Mouse (Mus musculus) liver, postnatal 0 days (tissue): ENCODE data around the gene Stk38. TPM values are rescaled to one million over a fixed set of nuclear protein-coding genes. Genes with fewer than 3 reads are reported as not detected.
"Not testable (repeated sequence)": the region's sequence is repeated elsewhere in the genome, so short reads cannot be mapped to it uniquely, and the experiment has no call there.

Experiments used
- ATAC-seq: fragments of 200-750 bp; cut with Nextera tagmentation; 2 replicates; pipeline ENCODE4 v1.8.0; 2017; ENCODE audit warnings: mild to moderate bottlenecking, moderate library complexity
- DNase-seq: peaks from one replicate; pipeline ENCODE4 v3.0.0-alpha.2; 2016
- H3K27ac ChIP-seq: fragments of 300-500 bp; sonication (generic); 2 replicates; pipeline ENCODE4 v1.5.1; 2014; ENCODE audit warnings: antibody characterized with exemption, moderate library complexity, mild to moderate bottlenecking, low read depth
- H3K27me3 ChIP-seq: fragments of 300-500 bp; sonication (generic); 2 replicates; pipeline ENCODE4 v1.6.1; 2014; ENCODE audit warnings: low read length, control low read depth, mixed read lengths; ENCODE audit not compliant: insufficient read depth
- H3K36me3 ChIP-seq: fragments of 300-500 bp; sonication (generic); replicated peaks from 2 replicates; pipeline ENCODE4 v1.6.1; 2014; ENCODE audit warnings: mild to moderate bottlenecking, control low read depth, low read length, moderate library complexity, mixed read lengths; ENCODE audit not compliant: insufficient read depth
- H3K4me1 ChIP-seq: fragments of 300-500 bp; sonication (generic); 2 replicates; pipeline ENCODE4 v1.6.1; 2014; ENCODE audit warnings: antibody characterized with exemption, mild to moderate bottlenecking, control low read depth; ENCODE audit not compliant: insufficient read depth
- H3K4me2 ChIP-seq: fragments of 300-500 bp; sonication (generic); 2 replicates; pipeline ENCODE4 v1.6.1; 2014; ENCODE audit warnings: low read depth, mild to moderate bottlenecking, low read length, moderate library complexity, mixed read lengths
- H3K4me3 ChIP-seq: fragments of 300-500 bp; sonication (generic); 2 replicates; pipeline ENCODE4 v1.5.1; 2014; ENCODE audit warnings: low read depth, low read length
- H3K9ac ChIP-seq: fragments of 300-500 bp; sonication (generic); replicated peaks from 2 replicates; pipeline ENCODE4 v1.6.1; 2014; ENCODE audit warnings: mild to moderate bottlenecking, moderate library complexity
- H3K9me3 ChIP-seq: fragments of 300-500 bp; sonication (generic); 2 replicates; pipeline ENCODE4 v1.6.1; 2016; ENCODE audit warnings: mild to moderate bottlenecking, control low read depth, low read length, mixed read lengths
- CTCF ChIP-seq: sonication (generic); IDR thresholded peaks from 2 replicates; pipeline ENCODE4 v1.5.1; 2016; ENCODE audit warnings: antibody characterized with exemption, low read depth
- EP300 ChIP-seq: IDR thresholded peaks from 2 replicates; pipeline ENCODE4 v1.6.1; 2016; ENCODE audit warnings: antibody characterized with exemption, low read depth, mild to moderate bottlenecking
- WGBS: fragments of 180-500 bp; shearing (Covaris S2); extraction: QIAGEN DNeasy Blood & Tissue Kit; methylation state at CpG from one replicate; pipeline ENCODE4 v1.1.7; 2014; ENCODE audit not compliant: insufficient replicate concordance; 5-methylcytosine and 5-hydroxymethylcytosine counted together
- polyA plus RNA-seq: library from polyadenylated mRNA; unstranded; fragments of >200 nt; fragmentation: Nextera tagmentation; extraction: Ambion mirVana; gene quantifications from 2 replicates; pipeline ENCODE4 v1.2.1, GENCODE M21; 2015

The Stk38 gene
- polyA plus RNA-seq, 1 experiment from 2014 or later, result 34.5 TPM

DNA sequence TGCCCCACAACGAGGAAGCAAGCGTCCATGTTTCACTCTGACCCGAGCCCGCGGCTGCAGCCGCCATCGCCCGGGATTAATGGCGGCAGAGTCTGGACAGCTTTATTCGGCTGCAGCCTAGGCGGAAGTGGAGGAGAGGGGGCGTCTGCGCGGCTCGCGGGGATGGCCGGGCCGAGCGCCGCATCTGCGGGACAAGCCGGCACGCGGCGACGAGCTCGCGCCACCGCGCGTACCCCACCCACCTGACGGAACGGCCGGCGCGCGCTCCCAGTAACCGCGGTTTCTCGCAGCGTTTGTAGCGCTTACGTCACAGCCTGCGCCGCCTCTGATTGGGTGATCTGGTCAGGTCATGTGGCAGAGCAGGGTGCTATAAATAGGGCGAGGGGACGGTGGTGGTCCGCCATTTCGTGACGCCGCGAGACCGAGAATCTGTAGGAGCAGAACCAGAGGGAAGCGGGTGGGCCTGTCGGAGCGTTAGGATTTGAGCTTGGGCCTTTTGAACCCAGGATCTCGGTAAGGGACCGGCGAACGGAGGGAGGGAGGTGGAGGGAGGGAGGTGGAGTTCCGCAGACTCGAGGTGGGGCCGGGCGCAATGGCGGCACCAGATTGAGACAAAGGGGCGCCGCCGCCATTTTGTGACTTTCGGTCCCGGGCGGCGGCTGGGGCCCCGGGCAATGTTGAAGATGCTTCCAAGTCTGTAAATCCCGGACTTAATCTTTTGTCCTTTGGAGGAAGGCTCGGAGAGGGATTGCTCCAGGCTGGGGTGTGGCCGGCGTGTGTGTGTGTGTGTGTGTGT lies 24.7 kb upstream of the Stk38 start, which contains the start of gene Srsf3:
Srsf3 (plus strand) TSS at position 355 of the 796 bp plus-strand sequence.
- WGBS, result under 1% methylated on average over 77 of the region's 77 CpGs
- Histone ChIP-seq H3K27ac (peak within 1 kb of the TSS; percentile 98), H3K9ac (peak within 1 kb of the TSS; percentile 89), H3K4me1 (peaks cover 18% of the 10 kb centered on the region), H3K27me3 (no peaks in the 10 kb centered on the region), H3K36me3 (peaks cover 22% of the 10 kb centered on the region), H3K9me3 (no peaks in the 10 kb centered on the region), H3K4me3 (peak within 1 kb of the TSS; percentile 80), H3K4me2 (peak within 1 kb of the TSS; percentile 91)
- DNase-seq, result peak; percentile 99
- TF ChIP-seq CTCF, result no peak
- peak; percentile 95 for ATAC-seq

DNA sequence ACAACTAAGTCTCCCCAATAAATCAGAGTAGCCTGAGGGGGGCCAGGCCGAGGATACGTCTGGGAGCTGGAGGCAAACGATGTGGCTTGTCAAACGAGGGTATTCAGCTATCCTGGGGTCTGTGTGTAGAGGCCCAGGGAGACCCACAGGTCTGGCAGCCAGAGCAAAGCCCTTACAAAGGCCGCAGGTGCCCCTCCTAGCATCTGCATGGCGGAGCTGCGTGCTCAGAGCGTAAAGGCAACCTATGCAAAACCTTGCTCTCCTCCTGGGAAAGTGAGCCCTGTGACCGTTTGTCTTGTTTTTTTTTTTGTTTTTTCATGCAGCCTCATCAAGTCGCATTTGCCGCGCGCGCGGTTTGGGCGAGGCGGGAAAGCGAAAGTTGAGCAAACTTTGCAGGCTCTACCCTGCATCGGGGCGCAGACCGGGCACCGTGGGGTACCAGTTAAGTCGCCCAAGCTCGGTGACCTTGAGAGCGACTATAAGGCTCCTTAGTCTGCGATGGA lies 24.0 kb upstream of the Stk38 start:
- WGBS, result under 1% methylated on average over 26 of the region's 26 CpGs
- Histone ChIP-seq H3K36me3 (peaks cover 16% of the 10 kb centered on the region), H3K27me3 (no peaks in the 10 kb centered on the region), H3K4me1 (peaks cover 16% of the 10 kb centered on the region), H3K9me3 (no peaks in the 10 kb centered on the region), H3K4me3 (peak overlapping the region; percentile 80), H3K9ac (peak overlapping the region; percentile 89), H3K4me2 (peak overlapping the region; percentile 91), H3K27ac (peak overlapping the region; percentile 98)
- TF ChIP-seq CTCF, result no peak
- TF ChIP-seq EP300, result no peak
- peak; percentile 41 for ATAC-seq
- DNase-seq, result peak; percentile 75

DNA sequence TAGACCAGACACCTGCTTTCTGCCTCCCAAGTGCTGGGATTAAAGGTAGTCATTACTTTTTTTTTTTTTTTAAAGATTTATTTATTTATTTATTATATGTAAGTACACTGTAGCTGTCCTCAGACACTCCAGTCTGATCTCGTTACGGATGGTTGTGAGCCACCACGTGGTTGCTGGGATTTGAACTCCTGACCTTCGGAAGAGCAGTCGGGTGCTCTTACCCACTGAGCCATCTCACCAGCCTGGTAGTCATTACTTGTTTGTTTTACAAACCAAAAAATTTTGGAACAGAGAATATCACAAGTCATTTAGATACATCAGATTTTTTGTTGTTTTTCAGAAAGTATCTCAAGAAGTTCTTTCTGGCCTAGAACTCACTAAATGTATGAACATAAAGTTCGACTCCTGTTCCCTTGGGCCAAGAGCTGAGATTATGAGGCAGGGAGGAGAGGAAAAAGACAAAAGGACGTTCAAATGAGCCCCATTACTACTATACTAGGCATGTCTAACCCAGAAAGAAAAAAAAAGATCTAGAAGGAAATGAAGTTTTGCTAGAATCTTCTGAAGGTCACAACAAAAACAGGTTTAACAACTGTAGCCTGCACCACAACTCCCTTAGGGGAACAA lies 23.4 kb upstream of the Stk38 start:
- H3K27ac ChIP-seq, result peak overlapping the region; percentile 98
- peak overlapping the region; percentile 91 for H3K4me2 ChIP-seq
- H3K4me1 ChIP-seq, result peaks cover 13% of the 10 kb centered on the region
- H3K27me3 ChIP-seq, H3K9me3 ChIP-seq, ATAC-seq, DNase-seq, H3K36me3 ChIP-seq: not testable (repeated sequence)
- peak overlapping the region; percentile 89 for H3K9ac ChIP-seq
- H3K4me3 ChIP-seq, result peak overlapping the region; percentile 80
- 55% methylated on average over 7 of the region's 7 CpGs for WGBS

DNA sequence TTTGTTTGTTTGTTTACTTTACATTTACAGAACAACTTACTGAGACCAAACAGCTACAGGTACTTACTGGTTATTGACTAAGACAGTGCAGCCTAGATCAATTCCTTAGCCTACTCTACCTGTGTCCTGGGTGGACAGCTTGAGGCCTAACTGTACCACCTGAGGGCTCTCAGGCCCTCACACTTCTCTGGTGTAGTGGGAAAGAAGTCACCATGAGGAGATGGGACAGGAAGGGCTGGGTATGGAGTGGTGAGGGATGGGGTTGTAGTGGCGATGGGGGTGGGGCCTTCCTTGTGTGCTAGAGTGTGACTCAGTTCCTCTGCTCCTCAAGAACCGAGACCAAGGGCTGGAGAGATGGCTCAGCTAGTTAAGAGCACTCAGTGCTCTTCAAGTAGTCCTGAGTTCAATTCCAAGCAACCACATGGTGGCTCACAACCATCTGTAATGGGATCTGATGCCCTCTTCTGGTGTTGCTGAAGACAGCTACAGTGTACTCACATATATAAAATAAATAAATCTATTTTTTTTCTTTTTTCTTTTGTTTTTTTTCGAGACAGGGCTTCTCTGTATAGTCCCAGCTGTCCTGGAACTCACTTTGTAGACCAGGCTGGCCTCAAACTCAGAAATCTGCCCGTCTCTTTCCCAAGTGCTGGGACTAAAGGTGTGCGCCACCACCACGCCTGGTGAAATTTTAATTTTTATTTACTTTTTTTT lies 22.7 kb upstream of the Stk38 start:
- Histone ChIP-seq H3K4me1 (peaks cover 11% of the 10 kb centered on the region), H3K27ac (no peak overlapping the region), H3K36me3 (peaks cover 3% of the 10 kb centered on the region; the same call in 1 of the 2 replicates), H3K9me3 (no peaks in the 10 kb centered on the region), H3K4me3 (no peak overlapping the region), H3K27me3 (no peaks in the 10 kb centered on the region), H3K9ac (no peak overlapping the region), H3K4me2 (no peak overlapping the region)
- WGBS, result 80% methylated on average over 6 of the region's 6 CpGs
- DNase-seq, result no peak
- no peak for TF ChIP-seq EP300
- TF ChIP-seq CTCF, result peak; percentile 36; the same call in 1 of the 2 replicates
- no peak for ATAC-seq

DNA sequence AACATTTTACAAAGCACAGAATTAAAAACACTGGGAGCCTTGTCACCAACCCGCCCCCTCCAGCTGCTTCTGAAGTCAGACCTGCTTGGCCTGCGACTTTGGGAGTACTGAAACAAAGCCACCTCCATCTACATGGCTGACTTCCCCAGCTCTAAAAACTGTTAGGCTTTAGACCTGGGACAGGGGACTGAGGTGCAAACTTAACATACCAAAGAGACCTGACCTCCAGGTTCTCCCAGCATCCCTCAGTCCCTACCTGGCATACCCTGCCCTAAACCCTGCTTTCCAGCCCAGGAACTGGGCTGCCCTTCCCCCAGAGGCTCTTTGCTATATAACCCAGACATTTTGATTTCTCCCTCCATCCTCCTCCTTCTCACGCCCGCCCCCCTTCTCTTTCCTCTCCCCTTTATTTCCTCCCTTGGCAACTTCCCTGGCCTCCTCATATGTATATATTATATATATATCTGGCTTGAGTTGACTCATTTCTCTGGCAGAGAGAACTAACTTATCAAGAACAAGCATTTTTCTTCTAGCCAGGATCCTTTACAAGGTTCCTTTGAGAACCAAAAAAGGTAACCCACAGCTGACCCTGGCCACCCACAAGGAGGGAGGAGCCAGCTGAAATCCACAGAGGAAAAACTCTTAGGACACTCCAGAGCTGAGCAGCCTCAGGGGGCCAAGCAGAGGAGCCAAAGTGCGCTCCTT lies 19.0 kb upstream of the Stk38 start:
- H3K4me2 ChIP-seq, result no peak overlapping the region
- no peak for TF ChIP-seq CTCF

More for the DNA sequence above, 19.0 kb upstream of the Stk38 start:
- Histone ChIP-seq H3K9ac (no peak overlapping the region), H3K4me1 (peaks cover 18% of the 10 kb centered on the region), H3K4me3 (no peak overlapping the region), H3K36me3 (no peaks in the 10 kb centered on the region), H3K27ac (no peak overlapping the region), H3K9me3 (no peaks in the 10 kb centered on the region), H3K27me3 (no peaks in the 10 kb centered on the region)
- ATAC-seq (no peak), DNase-seq (no peak)
- WGBS, result 71% methylated on average over 5 of the region's 5 CpGs
